Mouse (Mus musculus) liver, embryonic 12.5 days (tissue): ENCODE data around the gene Nxf3. TPM values are rescaled to one million over a fixed set of nuclear protein-coding genes. Genes with fewer than 3 reads are reported as not detected.
"Not testable (repeated sequence)": the region's sequence is repeated elsewhere in the genome, so short reads cannot be mapped to it uniquely, and the experiment has no call there.

ENCODE experiments used
- ATAC-seq: fragments of 200-750 bp; cut with Nextera tagmentation; 2 replicates; pipeline ENCODE4 v1.8.0; 2017; ENCODE audit warnings: moderate number of reproducible peaks, mild to moderate bottlenecking, moderate library complexity
- H3K27ac ChIP-seq: fragments of 300-500 bp; sonication (generic); 2 replicates; pipeline ENCODE4 v1.5.1; 2016; ENCODE audit warnings: mild to moderate bottlenecking
- H3K27me3 ChIP-seq: fragments of 300-500 bp; sonication (generic); replicated peaks from 2 replicates; pipeline ENCODE4 v1.6.1; 2016; ENCODE audit warnings: mild to moderate bottlenecking, moderate library complexity
- H3K36me3 ChIP-seq: fragments of 300-500 bp; sonication (generic); 2 replicates; pipeline ENCODE4 v1.6.1; 2016; ENCODE audit warnings: mild to moderate bottlenecking, moderate library complexity
- H3K4me1 ChIP-seq: fragments of 300-500 bp; sonication (generic); 2 replicates; pipeline ENCODE4 v1.6.1; 2016
- H3K4me2 ChIP-seq: fragments of 300-500 bp; sonication (generic); 2 replicates; pipeline ENCODE4 v1.6.1; 2016; ENCODE audit warnings: mild to moderate bottlenecking, moderate library complexity
- H3K4me3 ChIP-seq: fragments of 300-500 bp; sonication (generic); 2 replicates; pipeline ENCODE4 v1.5.1; 2016; ENCODE audit warnings: mild to moderate bottlenecking, moderate library complexity
- H3K9ac ChIP-seq: fragments of 300-500 bp; sonication (generic); 2 replicates; pipeline ENCODE4 v1.6.1; 2016; ENCODE audit warnings: mild to moderate bottlenecking, moderate library complexity
- H3K9me3 ChIP-seq: fragments of 300-500 bp; sonication (generic); replicated peaks from 2 replicates; pipeline ENCODE4 v1.6.1; 2016; ENCODE audit warnings: mild to moderate bottlenecking, moderate library complexity
- WGBS: fragments of 180-500 bp; shearing (Covaris S2); methylation state at CpG from one replicate; pipeline ENCODE4 v1.1.7; 2016; ENCODE audit not compliant: insufficient replicate concordance; 5-methylcytosine and 5-hydroxymethylcytosine counted together
- polyA plus RNA-seq: library from polyadenylated mRNA; unstranded; fragments of >200 nt; fragmentation: Nextera tagmentation; extraction: Ambion mirVana; gene quantifications from 2 replicates; pipeline ENCODE4 v1.2.1, GENCODE M21; 2016

Gene Nxf3
- polyA plus RNA-seq, 1 experiment from 2014 or later: 0.20 TPM

DNA sequence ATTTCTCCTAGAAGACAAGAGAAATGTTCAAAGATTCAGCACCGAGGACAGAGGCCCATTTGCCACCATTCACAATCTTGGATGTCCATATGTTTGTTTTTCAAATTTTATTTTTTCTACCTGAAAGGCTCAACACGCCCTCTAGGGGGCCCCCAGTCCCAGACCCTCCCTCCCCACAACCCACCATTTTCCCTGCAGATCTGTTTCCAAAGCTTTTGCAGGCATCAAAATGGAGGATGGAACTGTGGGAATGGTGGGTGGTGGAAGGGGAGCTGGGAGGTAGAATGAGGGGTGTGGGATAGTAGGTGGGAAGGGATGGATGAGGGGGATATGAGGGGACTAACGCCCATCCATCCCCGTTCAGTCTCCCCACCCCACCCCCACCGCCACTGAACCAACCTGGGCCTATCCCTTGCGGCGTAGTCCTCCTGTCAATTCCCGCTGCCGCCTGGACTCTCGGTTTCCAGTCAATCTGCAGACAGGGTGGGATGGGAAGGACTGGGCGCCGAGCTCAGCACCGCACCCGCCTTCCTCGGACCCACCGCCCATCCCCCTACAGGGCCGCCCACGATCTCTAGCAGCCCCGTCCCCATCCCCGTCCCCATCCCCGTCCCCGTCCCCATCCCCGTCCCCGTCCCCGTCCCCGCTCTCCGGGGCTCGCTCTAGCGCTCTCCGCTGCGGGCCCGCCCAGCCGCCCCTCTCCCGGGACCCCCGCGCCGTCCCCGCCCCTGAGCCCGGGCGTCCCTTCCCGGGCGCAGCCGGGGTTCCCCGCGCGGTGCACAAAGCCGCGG is 17.7 kb downstream of the Nxf3 start:
- peak; percentile 33; the same call in 1 of the 2 replicates for ATAC-seq
- not testable (repeated sequence) for H3K36me3 ChIP-seq, H3K9ac ChIP-seq, H3K27ac ChIP-seq, H3K9me3 ChIP-seq, H3K4me1 ChIP-seq
- H3K4me3 ChIP-seq: peak overlapping the region; percentile 34
- H3K4me2 ChIP-seq: peak overlapping the region; percentile 45
- 9% methylated on average over 15 of the region's 48 CpGs for WGBS
- H3K27me3 ChIP-seq: peaks cover 11% of the 10 kb centered on the region; the same call in 1 of the 2 replicates

DNA sequence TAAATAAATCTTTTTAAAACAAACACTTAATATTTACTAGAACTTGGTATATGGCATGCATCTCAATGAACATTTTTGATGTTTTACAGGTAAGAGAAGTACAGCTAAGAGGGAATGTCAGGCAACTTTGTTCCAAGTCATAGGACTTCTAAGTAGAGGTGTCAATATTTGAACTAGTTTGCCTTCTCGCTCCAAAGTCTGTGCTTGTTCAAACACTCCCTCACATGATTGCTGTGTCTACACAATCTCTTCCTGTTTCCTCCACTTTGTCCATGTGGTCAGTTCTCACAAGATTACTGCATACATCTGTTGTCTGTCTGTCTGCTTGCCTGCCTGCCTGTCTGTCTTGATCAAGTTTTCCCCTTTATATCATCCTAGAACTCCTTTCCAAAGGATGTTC is 24.4 kb downstream of the Nxf3 start:
- H3K36me3 ChIP-seq: no peaks in the 10 kb centered on the region
- no peak overlapping the region for H3K4me2 ChIP-seq
- H3K4me3 ChIP-seq: no peak overlapping the region
- no peaks in the 10 kb centered on the region; the same call in 1 of the 2 replicates for H3K27me3 ChIP-seq
- no peak overlapping the region for H3K9ac ChIP-seq
- peak; percentile 54; the same call in 1 of the 2 replicates for ATAC-seq
- no peaks in the 10 kb centered on the region for H3K9me3 ChIP-seq
- no peaks in the 10 kb centered on the region for H3K4me1 ChIP-seq
- H3K27ac ChIP-seq: no peak overlapping the region
- 59% methylated on average over 1 of the region's 1 CpGs for WGBS

DNA sequence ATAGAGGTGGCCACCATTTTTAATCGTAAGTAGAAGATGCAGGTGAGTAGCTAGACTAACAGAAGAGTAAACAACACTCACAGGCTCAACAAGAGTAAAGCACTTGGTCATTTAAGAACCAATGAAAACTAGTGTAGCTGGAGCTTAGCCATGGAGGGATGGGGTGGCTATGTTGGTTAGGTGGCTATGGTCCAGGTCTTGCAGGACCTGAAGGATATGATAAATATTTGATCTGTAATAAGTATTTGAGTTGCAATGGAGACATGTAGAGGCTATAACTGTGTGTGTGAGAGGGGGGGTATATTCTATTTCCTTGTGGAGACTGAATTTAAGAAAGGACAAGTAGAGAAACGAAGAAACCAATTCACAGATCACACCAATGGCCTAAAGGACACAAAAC is 33.8 kb downstream of the Nxf3 start:
- no peak overlapping the region for H3K4me2 ChIP-seq
- no peaks in the 10 kb centered on the region for H3K9me3 ChIP-seq
- no peaks in the 10 kb centered on the region for H3K36me3 ChIP-seq
- H3K9ac ChIP-seq: no peak overlapping the region
- H3K27ac ChIP-seq: no peak overlapping the region
- WGBS: 64% methylated on average over 2 of the region's 2 CpGs
- no peak for ATAC-seq
- H3K4me3 ChIP-seq: no peak overlapping the region
- no peaks in the 10 kb centered on the region for H3K4me1 ChIP-seq
- no peaks in the 10 kb centered on the region for H3K27me3 ChIP-seq

- no peak for ATAC-seq
- 17% methylated on average over 5 of the region's 5 CpGs for WGBS
Measured at GRCm38 (mm10) chrX:136047528-136047927, 37.5 kb downstream of the Nxf3 start.

GRCm38 (mm10) chrX:136043726-136044125 is 41.3 kb downstream of the Nxf3 start:
- 60% methylated on average over 1 of the region's 1 CpGs for WGBS
- Histone ChIP-seq H3K9me3 (no peaks in the 10 kb centered on the region), H3K9ac (no peak overlapping the region), H3K4me1 (no peaks in the 10 kb centered on the region), H3K27ac (no peak overlapping the region), H3K27me3 (no peaks in the 10 kb centered on the region), H3K36me3 (no peaks in the 10 kb centered on the region), H3K4me2 (no peak overlapping the region), H3K4me3 (no peak overlapping the region)
- no peak for ATAC-seq

More at GRCm38 (mm10) chrX:136047528-136047927, 37.5 kb downstream of the Nxf3 start:
- Histone ChIP-seq H3K27ac (no peak overlapping the region), H3K4me3 (no peak overlapping the region), H3K36me3 (no peaks in the 10 kb centered on the region), H3K4me1 (no peaks in the 10 kb centered on the region), H3K9ac (no peak overlapping the region), H3K9me3 (no peaks in the 10 kb centered on the region), H3K27me3 (no peaks in the 10 kb centered on the region), H3K4me2 (no peak overlapping the region)

DNA sequence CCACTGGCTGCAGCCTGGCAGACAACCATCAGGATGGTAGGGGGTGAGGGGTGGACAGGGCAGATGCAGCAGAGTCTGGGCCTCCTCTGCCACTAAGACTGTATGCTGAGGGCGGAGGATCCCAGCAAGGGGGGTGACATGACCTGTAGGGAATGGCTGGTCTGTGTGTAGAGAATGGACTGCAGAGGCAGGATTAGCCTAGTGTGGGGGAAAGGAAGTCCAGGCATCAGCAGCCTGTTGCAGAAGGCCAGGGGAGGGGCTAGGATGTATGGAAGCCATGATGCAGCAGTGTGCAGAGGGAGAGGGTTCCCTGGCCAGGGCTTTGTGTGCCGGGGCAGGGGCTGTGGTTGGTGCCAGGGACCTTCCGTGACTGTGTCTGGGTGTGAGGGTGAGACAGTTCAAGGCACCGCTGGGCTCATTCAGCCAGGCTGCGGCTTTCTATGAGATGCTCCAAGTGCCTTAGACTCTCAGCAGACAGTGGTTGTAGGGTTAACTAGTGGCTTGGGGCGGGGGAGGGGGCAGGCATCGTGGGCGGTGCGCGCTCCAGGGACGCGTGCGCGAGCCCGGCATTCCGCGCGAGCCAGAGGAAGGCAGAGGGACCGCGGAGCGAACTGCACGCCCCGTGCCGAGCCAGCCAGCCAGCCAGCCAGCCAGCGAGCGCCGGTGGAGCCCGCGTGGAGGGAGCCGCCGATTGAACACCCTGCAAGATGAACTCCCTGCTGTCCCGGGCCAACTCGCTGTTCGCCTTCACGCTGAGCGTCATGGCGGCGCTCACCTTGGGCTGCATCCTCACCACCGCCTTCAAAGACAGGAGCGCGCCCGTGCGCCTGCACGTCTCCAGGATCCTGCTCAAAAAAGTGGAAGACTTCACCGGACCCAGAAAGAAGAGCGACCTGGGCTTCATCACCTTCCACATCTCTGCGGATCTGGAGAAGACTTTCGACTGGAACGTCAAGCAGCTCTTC is 52.0 kb downstream of the Nxf3 start, which contains the start of gene Arxes1:
Gene Arxes1 (plus strand): TSS at position 569 of the 965 bp plus-strand sequence.
- not testable (repeated sequence) for H3K4me1 ChIP-seq, H3K27ac ChIP-seq, H3K9ac ChIP-seq, H3K27me3 ChIP-seq, H3K9me3 ChIP-seq, H3K36me3 ChIP-seq
- peak; percentile 79 for ATAC-seq
- Histone ChIP-seq H3K4me3 (peak within 1 kb of the TSS; percentile 3; the same call in 1 of the 2 replicates), H3K4me2 (peak within 1 kb of the TSS; percentile 6; the same call in 1 of the 2 replicates)
- 47% methylated on average over 1 of the region's 49 CpGs for WGBS

- 83% methylated on average over 1 of the region's 1 CpGs for whole genome bisulfite sequencing
- H3K36me3 ChIP-seq: no peaks in the 10 kb centered on the region
- no peaks in the 10 kb centered on the region for H3K9me3 ChIP-seq
- no peak for ATAC-seq
- no peak overlapping the region for H3K4me3 ChIP-seq
- no peaks in the 10 kb centered on the region for H3K4me1 ChIP-seq
- no peak overlapping the region for H3K4me2 ChIP-seq
- H3K27me3 ChIP-seq: no peaks in the 10 kb centered on the region; the same call in 1 of the 2 replicates
- H3K27ac ChIP-seq: no peak overlapping the region
- H3K9ac ChIP-seq: no peak overlapping the region
Measured at GRCm38 (mm10) chrX:136030331-136030730, 54.7 kb downstream of the Nxf3 start.

Other genes with a start within 250 kb of the Nxf3 start
- 3.4 and 4.5 TPM in 2 replicates for gene Gprasp2, start 246.2 kb downstream of the Nxf3 start, polyA plus RNA-seq
- 35.6 and 38.7 TPM in 2 replicates for gene Arxes2, start 91.4 kb downstream of the Nxf3 start, polyA plus RNA-seq
- gene Arxes1, start 51.9 kb downstream of the Nxf3 start, polyA plus RNA-seq: 18.0 and 21.2 TPM in 2 replicates
- gene Bex2, start 17.0 kb downstream of the Nxf3 start, polyA plus RNA-seq: 191 and 194 TPM in 2 replicates
- gene Bex4, start 53.7 kb upstream of the Nxf3 start, polyA plus RNA-seq: 201 and 211 TPM in 2 replicates
- 182 and 192 TPM in 2 replicates for gene Tceal8, start 87.1 kb upstream of the Nxf3 start, polyA plus RNA-seq
- gene Tceal5, start 118.6 kb upstream of the Nxf3 start, polyA plus RNA-seq: 5.2 and 5.8 TPM in 2 replicates
- gene Tceal7, start 129.5 kb upstream of the Nxf3 start, polyA plus RNA-seq: 0.98 and 1.4 TPM in 2 replicates
- gene Bex1, start 130.3 kb upstream of the Nxf3 start, polyA plus RNA-seq: 147 and 153 TPM in 2 replicates
- 223 and 224 TPM in 2 replicates for gene Tceal9, start 159.8 kb upstream of the Nxf3 start, polyA plus RNA-seq
- gene Bex3, start 185.0 kb upstream of the Nxf3 start, polyA plus RNA-seq: 273 and 279 TPM in 2 replicates